Mouse (Mus musculus) urinary bladder, postnatal 25 days (tissue): ENCODE measurements around the gene Dnase1l3.

Experiments
- DNase-seq: peaks from one replicate; pipeline ENCODE4 v3.0.0; 2022; ENCODE audit warnings: low spot score

Gene Dnase1l3

DNA sequence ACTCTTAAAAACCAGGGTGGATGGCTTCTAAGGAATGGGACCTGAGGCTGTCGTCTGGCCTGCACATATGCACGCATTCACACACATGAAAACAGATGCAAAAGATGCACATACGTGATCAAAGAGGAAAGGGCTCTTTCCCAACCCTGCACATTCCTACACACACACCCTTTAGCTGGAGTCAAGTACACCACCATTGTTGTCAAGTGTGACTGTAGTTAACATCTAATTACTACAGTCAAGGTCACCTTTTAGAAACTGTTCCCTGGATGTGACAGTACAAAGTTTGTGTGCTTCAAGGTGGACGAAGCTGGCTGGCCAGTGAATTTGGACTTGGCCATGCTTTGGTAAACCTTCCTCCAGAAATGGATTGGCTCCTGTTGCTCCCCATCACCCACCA, 62.2 kb downstream of the Dnase1l3 start:
- DNase-seq = no peak

DNA sequence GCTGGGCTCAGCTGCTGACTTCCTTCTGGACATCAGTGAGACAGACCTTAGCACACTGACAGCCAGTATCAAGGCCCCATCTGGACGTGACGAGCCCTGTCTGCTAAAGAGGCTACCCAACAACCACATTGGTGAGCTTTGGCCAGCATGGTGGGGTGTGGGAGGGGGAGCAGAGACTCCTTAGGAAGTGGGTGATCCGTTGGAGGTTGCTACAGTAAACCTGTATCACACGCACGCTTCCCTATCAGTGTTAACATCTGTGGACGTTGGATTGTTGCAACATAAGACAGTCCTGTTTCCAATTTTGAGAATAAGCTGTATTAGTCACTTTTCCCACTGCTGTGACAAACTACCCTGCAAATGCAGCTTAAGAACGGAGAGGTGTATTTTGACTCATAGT, 65.3 kb downstream of the Dnase1l3 start:
- DNase-seq = no peak

DNA sequence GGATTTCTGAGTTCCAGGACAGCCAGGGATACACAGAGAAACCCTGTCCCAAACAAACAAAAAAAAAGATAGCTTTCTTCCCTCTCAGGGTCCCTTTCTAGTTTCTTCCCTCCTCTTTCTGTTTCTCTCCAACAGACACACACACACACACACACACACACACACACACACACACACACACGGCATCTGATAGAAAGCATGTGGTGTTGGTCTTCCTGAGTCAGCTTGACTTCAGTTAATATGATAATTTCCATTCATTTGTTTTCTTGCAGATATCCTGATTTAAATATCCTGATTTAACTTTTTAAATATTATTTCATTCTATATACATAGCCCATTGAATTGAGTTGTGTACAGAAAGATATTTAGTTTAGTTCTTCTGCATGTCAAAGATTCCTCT, 66.0 kb downstream of the Dnase1l3 start:
- no peak for DNase-seq

DNA sequence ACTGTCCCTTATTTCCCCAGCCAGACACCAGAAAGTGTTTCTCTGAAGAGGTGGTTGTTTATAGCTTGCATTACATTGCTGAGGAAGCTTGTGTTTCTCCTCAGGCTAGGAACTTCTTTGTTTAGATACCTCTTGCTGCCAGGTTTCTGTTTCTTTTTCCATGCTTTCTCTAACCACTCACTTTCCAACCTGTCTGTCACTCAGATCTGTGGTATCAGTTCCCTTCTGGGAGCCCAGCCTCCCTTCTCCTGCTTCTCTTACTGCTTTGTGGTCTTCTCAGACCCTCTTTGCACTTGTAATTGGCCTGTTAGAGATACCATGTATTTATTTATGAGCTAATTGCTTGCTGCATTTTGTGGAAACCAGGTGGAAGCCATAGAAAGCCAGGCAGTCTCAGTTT, 70.7 kb downstream of the Dnase1l3 start:
- no peak for DNase-seq

DNA sequence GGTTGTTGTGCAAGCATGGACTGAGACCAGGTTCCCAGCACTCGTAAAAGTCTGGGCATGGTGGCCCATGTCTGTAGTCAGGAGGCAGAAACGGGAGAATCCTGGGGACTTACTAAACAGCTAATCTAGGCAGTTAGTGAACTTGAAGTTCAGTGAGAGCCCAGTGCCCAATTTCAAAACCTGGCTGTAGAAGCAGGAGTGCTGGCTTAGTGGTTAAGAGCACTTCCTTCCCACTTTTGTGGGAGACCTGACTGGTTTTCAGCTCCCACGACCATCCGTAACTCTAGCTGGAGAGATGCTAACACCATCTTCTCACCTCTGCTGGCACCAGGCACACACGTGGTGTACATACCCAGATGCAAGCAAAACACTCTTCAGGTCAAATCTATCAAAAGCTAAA, 72.9 kb downstream of the Dnase1l3 start:
- DNase-seq = no peak

DNA sequence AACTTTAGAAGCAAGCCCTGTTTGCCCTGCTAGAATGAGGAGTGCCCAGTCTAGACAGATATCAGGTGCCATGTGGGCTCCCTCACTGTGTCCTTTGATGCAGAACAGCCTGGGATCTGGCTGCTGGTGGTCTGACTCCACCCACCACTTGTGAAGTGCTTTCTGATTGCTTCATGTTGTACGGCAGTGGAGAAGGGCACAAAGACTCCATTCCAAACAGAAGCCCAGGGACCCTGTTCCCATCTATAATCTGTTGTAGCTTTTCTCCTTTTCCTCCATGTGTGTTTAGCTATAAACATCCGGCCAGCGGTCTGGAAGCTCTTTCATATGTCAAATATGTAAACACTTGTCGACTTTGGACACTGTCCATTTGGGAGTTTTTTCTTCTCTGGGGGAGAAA, 74.5 kb downstream of the Dnase1l3 start:
- no peak for DNase-seq

DNA sequence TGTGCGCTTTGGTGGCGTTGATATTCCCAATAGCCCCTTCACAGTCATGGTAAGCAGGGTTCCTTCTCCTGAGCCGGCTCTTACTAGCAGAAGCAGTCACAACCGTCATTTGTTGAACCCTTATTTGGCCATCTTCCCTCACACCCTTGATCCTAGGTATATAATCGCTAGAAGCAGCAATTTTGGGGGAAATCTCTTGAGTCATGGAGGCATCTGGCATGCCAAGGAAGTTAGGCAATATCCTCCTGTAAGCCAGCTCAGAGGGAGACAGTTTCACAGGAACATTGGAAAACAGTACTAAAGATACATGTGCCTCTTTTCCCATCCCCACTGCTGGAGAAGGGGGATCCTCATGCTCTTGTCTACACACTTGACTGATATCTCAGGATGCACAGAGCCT, 75.1 kb downstream of the Dnase1l3 start:
- DNase-seq = no peak

DNA sequence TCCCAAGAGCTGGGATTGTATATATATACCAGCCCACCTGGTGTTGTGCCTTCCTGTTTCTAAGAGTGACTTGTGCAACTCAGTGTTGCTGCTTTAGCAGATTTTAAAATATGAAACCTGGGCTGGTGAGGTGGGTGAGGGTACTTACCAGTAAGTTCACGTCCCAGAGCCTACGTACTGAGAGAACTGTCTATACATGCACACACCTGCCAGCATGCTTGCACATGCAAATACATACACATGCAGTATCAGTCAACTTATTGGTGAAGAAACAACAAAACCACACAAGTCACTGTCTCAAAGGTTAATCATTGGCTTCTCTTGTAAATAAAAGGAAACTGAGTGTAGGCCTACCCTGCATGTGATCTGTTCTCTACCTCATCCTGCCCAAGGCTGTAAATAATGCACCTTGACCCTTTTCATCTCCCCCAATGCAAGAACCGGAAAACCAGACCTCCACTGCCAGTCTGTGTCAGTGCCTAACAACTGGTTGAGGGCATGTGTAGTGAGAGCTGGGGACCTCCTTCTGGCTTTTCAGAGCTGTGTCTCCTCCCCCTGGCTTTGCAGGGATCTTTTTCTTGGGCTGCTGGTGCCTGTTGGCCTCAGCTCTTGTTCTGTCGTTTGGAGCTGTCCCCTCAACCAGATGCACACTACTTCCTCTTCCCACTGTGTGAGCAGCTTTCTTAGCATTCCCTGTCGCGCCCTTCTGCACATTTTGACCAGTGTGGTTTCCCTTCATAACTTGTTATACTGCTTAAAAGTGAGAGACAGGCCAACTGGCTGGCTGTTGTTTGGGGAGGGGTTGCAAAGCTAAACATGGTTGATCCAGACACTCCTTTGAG, 76.0 kb downstream of the Dnase1l3 start:
- DNase-seq = no peak
